Mouse (Mus musculus): ENCODE data around the gene Wdr13. TPM values are rescaled to one million over a fixed set of nuclear protein-coding genes. Genes with fewer than 3 reads are reported as not detected.
"Not testable (repeated sequence)": the region's sequence is repeated elsewhere in the genome, so short reads cannot be mapped to it uniquely, and the experiment has no call there.

Wdr13 gene
- total RNA-seq, 2 experiments from 2014 or later = 58.0 to 61.7 TPM

DNA sequence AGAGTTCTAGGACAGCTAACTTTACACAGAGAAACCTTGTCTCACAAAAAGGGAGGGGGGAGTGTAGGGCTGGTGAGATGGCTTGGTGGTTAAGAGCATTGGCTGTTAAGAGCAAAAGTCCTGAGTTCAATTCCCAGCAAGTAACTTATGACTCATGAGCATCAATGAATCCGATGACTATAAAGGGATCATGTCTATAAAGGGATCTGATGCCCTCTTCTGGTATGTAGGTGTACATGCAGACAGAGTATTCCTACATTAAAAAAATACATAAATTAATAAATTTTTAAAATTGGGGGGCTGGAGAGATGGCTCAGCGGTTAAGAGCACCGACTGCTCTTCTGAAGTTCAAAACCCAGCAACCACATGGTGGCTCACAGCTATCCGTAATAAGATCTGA lies 17.4 kb downstream of the Wdr13 start:
- DNase-seq (ENCODE audit: low spot score in 2 of 2) = no peak

DNA sequence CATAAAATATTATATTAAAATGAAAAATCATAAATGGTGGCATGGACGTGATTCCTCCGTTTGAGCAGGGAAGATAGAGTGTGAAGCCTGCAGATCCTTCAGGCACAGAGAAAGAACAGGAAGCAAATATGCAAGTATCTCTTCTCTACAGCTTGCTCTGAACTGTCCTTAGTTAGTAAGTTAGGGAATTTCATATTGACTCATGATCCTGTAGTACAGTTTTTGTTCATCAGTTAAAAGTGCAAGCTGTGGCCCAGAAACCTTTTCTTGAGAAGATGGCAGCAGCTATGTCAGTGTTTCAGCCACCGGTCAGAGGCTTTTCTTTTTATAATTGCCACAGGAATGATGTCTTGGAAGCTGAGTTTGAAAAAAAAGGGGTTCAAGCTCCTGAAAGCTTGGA lies 27.7 kb downstream of the Wdr13 start:
- DNase-seq (ENCODE audit: low spot score in 2 of 2) = no peak

DNA sequence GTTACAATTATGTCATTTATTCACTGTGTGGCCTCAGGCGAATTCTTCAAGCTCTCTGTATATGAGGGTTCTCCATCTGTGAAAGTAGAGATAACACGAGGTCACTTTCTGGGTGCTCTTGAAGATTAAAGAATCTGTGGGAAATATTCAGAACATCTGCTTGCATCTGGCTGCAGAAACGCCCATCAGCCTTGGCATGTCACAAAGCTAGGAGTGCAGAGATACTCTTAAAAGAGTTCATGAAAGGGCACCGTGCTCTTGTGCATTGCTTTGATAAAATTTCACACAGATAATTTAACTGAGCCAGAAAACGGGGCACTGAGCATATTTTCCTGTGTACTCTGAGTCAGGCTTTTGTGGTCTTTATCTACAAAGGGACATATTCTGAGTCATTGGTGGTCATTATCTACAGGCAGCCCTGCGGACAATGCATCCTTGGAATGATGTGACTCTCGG lies 30.5 kb downstream of the Wdr13 start:
- DNase-seq (ENCODE audit: low spot score in 2 of 2) = no peak

DNA sequence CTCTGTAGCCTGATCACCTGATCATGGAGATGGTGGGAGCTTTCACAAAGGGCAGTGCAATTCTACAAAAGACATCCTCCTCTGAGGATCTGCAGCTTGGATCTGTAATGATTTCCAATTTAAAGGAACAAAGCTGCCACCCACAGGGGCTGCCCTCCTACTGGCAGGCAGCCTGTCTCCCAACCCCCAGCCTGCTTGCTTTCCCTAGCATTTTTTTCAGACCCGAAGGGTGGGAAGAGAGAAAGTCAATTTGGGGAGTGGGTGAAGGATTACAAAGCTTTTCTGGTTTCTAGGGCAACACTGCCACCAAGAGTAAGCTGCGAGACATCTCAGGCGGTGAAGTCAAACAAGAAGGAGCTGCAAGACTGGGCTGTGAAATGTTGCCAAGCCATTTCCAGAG lies 31.7 kb downstream of the Wdr13 start:
- DNase-seq (ENCODE audit: low spot score in 2 of 2) = no peak

DNA sequence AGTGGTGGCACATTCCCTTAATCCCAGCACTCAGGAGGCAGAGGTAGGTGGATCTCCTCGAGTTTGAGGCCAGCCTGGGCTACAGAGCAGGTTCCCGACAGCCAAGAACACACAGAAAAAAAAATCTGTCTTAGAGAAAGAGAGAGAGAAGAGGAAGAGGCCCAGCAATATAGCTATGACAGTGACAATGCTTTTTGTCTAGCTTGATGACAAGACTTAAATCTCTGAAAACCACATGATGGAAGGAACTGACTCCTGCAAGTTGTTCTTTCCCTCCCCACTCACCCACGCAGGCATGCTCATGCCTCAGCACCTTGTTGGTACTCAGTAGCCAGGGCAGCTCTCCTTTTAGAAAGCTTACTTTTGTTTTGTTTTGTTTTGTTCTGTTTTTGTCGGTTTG lies 33.3 kb downstream of the Wdr13 start:
- no peak for DNase-seq (ENCODE audit: low spot score in 2 of 2)

DNA sequence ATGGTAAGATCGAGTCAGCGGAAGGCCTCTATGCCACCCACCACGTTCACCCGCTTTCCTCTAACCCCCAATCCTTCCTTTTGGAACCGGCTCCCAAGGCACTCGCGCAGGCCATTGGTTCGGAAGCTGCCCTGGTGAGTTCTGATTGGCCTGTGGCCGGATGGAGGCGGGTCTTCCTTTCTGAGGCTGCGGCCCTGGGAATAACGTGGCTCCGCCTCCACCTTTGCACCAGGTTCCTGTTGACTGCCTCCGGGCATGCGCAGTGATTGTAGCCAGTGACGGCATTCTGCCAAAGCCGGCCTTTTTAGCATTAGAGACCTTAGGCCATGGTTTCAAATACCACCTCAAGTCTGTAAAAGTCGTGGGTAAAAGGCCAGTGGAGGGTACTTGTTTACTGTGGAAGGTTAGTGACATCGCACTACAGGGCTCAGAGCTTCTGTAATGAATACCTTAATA lies 35.9 kb downstream of the Wdr13 start:
- DNase-seq (ENCODE audit: low spot score in 2 of 2) = peak; percentile 80 to 83

DNA sequence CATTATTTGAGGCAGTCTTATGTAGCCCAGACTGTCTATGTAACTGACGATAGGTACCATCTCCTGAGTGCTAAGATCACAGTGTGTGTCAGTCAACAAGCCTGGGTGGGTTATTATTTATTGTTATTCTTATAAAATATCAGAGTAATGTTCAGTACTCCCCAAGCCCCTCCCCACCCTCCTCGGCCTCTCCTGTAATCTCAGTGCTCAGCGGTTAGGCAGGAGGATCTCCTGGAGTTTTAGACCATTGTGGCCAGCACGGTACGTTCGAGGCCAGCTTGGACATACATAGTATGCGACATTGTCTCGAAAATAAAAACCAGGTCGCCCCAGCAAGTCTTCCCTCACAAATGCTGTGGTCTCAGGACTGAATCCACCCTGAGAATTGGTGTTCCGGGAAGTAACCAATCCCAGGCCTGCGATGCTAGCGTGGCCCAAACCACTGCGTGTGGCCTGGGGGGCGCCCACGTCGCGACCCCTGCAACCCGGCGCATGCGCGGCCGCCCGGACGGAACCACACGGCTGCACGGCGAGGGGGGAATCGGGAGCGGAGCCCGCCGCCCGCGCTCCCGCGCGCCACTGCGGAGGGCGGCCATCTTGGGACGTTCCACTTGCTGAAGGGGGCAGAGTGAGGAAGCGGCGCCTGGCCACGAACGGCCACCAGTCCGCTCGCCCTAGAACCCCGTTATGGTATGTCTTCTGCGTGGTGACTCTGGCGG lies 36.5 kb downstream of the Wdr13 start:
- peak; percentile 70 to 80 for DNase-seq (ENCODE audit: low spot score in 2 of 2)

DNA sequence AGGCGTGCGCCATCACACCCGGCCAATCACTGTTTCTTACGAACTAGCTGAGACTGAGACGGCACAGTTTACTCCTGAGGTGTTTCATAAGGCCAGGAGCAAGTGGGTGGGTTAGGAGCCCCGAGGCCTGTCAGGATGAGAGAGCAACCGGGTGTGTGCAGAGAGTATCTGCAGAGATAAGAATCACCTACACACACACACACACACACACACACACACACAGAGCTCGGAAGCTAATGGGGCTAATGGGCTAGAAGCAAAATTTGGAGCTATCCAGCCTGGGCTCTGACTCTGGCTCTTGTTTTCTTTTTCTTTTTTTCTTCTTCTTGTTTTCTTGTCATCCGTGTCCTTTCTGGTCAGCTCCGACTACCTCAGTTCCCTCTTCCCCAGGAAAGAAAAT lies 37.1 kb downstream of the Wdr13 start:
- DNase-seq (ENCODE audit: low spot score in 2 of 2) = no peak

DNA sequence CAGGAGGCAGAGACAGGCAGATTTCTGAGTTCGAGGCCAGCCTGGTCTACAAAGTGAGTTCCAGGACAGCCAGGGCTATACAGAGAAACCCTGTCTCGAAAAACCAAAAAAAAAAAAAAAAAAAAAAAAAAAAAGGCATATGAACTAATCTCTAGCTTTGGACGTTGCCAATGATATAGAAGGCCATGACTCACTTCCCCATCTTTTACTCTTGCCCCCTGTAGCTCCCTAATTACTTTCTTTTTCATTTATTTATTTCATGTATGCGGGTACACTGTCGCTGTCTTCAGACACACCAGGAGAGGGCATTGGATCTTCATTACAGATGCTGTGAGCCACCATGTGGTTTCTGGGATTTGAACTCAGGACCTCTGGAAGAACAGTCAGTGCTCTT lies 41.7 kb downstream of the Wdr13 start:
- not testable (repeated sequence) for DNase-seq (ENCODE audit: low spot score in 2 of 2)

DNA sequence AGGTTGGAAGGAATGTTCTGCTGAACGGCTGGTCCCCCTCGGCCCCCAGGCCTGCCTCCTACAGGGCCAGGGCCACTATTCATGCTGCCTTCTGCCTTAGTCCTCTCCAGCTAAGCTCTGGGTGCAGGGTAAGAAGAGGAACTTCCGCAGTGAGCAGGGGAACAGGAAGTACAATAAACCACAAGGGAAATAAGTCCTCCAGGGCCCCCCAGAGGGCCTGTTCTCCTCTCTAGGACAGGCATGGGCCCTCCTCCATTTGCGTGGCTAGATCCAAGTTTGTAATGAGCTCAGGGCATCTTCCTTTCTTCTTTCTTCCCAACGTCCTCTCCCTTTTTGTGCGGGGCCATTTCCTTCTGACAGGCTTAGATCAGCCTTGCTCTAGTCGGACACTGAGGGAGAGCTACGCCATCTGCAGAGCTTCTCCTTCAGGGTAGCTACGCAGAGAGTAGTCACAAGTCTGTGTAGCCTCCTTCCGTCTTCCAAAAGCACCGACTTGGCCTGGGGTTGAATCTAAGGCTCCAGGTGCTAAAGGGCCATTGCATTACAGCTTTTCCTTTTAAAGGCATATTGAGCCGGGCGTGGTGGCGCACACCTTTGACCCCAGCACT lies 42.2 kb downstream of the Wdr13 start, which contains the start of gene Was:
Gene Was (minus strand): TSS at position 153 of the 608 bp plus-strand sequence.
- DNase-seq (ENCODE audit: low spot score in 2 of 2) = no peak

DNA sequence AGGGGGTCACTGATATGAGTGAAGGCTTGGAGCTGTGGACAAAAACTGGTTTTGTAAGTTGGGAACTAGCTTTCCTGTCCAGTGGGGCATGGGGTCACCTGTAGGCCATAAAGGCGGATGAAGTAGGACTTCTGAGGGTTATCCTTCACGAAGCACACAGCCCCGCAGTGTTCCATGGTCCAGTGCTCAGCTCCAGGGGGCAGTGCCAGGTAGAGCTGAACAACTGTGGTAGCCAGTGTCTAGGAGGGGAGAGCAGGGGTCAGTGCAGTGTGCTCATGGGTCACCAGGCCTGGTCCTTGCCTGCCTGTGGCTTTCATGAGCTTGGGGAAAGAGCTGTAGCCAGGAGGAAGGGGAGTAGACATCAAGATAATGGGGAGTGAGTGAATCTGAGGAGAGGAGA lies 42.9 kb downstream of the Wdr13 start:
- no peak for DNase-seq (ENCODE audit: low spot score in 2 of 2)

DNA sequence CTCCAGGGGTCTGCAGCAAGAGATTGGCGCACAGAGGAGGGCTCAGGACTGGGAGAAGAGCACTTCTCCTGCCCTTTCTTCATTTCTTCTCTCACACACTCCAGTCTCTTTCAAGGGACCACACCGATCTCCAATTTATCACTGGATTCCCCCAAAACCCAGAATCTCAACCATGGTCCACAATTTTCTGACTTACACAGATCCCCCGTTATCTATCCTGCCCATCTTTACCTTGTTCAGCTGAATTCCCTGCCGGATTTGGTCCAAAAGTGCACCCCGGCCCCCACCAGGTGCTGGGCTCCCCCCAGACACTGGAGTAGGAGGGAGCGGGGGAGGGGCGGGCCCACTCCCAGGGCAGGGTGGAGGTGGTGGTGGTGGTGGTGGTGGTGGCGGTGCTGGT lies 47.1 kb downstream of the Wdr13 start:
- no peak for DNase-seq (ENCODE audit: low spot score in 2 of 2)

DNA sequence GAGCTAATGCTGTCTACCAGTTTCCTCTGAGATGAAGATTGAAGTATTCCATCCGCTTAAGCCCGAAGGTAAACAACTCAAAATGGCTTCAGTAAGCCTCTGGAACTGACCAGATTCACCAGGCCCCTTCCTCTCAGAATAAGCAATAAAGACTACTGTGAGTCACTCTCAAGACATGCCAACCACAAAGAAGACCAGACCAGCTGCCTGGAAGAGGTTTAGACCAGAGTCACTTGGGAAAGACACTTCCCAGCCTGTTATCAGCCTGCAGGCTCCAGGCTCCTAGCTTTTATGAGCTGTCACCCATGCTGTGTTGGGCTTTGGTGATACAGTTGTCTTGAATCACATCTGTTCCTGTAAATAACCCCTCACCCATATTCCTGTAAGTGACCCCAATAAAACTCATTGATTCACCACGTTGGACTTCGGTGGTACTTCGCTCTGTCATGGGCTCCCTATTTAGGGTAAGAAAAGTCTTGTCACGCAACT lies 47.9 kb downstream of the Wdr13 start:
- no peak for DNase-seq (ENCODE audit: low spot score in 2 of 2)

DNA sequence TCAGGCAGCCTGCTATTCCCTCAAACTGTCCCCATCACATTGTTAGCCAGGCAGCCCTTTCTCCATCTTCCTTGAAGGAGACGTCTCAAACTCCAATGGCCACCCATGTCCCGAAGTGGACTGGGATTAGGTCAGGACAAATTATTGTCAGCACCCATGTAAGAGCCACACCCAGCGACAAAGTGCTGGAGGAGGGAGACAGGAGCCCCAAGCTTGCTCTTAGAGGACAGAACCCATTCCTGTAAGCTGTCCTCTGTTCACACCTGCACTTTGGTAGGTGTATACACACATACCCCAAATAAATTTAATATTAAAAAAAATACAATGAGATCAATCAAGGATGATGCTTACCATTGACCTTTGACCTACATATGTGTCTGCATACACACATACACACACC lies 57.6 kb downstream of the Wdr13 start:
- no peak for DNase-seq (ENCODE audit: low spot score in 2 of 2)

DNA sequence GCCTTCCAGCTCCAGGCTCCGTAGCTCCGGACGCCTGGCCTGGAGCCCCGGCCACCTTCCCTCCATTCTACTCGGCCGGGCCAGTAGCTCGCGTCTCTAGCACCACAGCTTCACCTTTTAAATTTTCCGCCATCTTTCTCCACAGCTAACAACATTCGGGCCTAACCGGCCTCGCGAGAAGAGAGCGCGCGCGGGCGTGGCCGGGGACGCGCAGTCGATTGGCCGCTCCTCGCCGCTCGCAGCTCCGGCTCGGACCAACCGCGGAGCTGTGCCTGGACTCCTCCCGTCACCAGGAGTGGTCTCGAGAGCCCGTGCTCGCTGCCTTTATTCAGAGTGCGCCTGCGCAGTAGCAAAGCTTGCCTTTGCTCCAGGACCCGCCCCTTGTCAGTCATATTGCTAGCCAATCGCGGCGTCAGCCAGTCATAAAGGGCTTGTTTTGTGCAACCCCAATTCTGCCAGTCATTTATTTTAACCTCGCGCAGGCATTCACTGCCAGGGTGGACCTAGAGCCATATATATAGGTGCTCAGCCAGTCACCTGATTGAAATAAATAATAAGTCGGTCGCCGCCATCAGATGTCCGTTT lies 58.2 kb downstream of the Wdr13 start, which contains the start of gene Suv39h1:
Gene Suv39h1 (minus strand): TSS at position 331 of the 585 bp plus-strand sequence.
- DNase-seq (ENCODE audit: low spot score in 2 of 2) = peak; percentile 74 to 76

DNA sequence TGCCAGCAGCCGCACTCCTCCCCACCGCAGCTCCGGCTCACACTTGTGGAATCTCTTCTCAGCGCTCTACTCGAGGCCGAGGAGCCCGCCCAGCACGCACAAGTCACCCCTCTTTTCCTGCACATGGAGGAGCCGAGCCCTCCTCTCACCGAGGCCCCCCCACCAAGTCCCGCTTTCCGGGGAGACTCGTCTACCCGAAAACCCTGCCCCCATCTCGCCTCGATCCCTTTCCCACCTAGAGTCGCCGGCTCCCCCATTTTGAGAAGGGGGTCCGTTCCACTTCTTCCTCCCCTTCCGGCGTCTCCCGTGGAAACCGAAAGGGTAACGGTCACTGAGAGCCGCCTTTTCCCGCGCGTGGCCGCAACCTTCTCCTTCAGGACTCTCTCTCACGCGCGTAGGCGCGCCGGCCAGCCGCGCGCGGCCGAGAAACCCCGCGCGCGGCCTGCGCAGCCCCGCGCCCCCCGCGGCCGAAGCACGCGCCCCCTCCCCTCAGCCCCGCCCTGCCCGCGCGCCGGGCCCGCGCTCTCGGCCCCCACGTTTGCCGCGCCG lies 58.7 kb downstream of the Wdr13 start:
- DNase-seq (ENCODE audit: low spot score in 2 of 2) = peak; percentile 12 to 22

Other genes with a start within 250 kb of the Wdr13 start
- 10 to 100 TPM; 38.9 to 50.3 TPM for gene Slc35a2, start 248.9 kb downstream of the Wdr13 start, total RNA-seq (2021)
- gene Pqbp1, start 233.6 kb downstream of the Wdr13 start, total RNA-seq (2021) = 100 to 1,000 TPM in 1 of 2 experiments, 10 to 100 TPM in 1; 97.4 to 121 TPM
- gene Timm17b, start 233.5 kb downstream of the Wdr13 start, total RNA-seq (2021) = 100 to 1,000 TPM in 1 of 2 experiments, 10 to 100 TPM in 1; 85.0 to 107 TPM
- not detected for gene Gm10491, start 225.1 kb downstream of the Wdr13 start, total RNA-seq (2021)
- not detected for gene Gm10490, start 223.3 kb downstream of the Wdr13 start, total RNA-seq (2021)
- 10 to 100 TPM; 48.9 to 64.9 TPM for gene Pcsk1n, start 213.1 kb downstream of the Wdr13 start, total RNA-seq (2021)
- gene Eras, start 204.3 kb downstream of the Wdr13 start, total RNA-seq (2021) = not detected
- gene Hdac6, start 185.0 kb downstream of the Wdr13 start, total RNA-seq (2021) = 10 to 100 TPM; 14.4 to 15.0 TPM
- not detected for gene Gata1, start 154.8 kb downstream of the Wdr13 start, total RNA-seq (2021)
- gene Glod5, start 114.4 kb downstream of the Wdr13 start, total RNA-seq (2021) = not detected
- 10 to 100 TPM in 1 of 2 experiments, 1 to 10 TPM in 1; 8.6 to 11.1 TPM for gene Suv39h1, start 58.1 kb downstream of the Wdr13 start, total RNA-seq (2021)
- 1 to 10 TPM; 1.7 to 3.1 TPM for gene Was, start 42.4 kb downstream of the Wdr13 start, total RNA-seq (2021)
- 100 to 1,000 TPM; 107 to 140 TPM for gene Rbm3, start 13.0 kb upstream of the Wdr13 start, total RNA-seq (2021)
- 1 to 10 TPM; 8.2 to 9.4 TPM for gene Tbc1d25, start 43.3 kb upstream of the Wdr13 start, total RNA-seq (2021)
- 10 to 100 TPM; 44.2 to 76.5 TPM for gene Ebp, start 60.6 kb upstream of the Wdr13 start, total RNA-seq (2021)
- 1 to 10 TPM; 8.6 to 9.2 TPM for gene Porcn, start 73.6 kb upstream of the Wdr13 start, total RNA-seq (2021)
- 10 to 100 TPM; 22.9 to 26.6 TPM for gene Ftsj1, start 119.5 kb upstream of the Wdr13 start, total RNA-seq (2021)
- under 1 TPM in 1 of 2 experiments, not detected in 1; 0.32 TPM for gene Slc38a5, start 138.2 kb upstream of the Wdr13 start, total RNA-seq (2021)
- gene Ssxb10, start 194.5 kb upstream of the Wdr13 start, total RNA-seq (2021) = not detected
- gene Ssxb9, start 234.1 kb upstream of the Wdr13 start, total RNA-seq (2021) = not detected